Comparison of ENCODE assay signal across 8 mouse cellular contexts in genomic region chr10:59324311-59325165, GRCm38 (mm10). TPM values are rescaled to one million over a fixed set of nuclear protein-coding genes. Genes with fewer than 3 reads are reported as not detected.
DNase-seq lines count a peak whose midpoint lies in the region; ATAC-seq and TF ChIP-seq lines count a peak whose summit lies in the region.

No protein-coding gene starts in this region.

- no peak for ATAC-seq in embryonic facial prominence, embryonic 12.5 days (ENCODE audit: insufficient number of reproducible peaks, insufficient read depth, low FRiP score, low TSS enrichment)
- ATAC-seq in intestine, embryonic 14.5 days (replicated peaks; ENCODE audit: low FRiP score, low TSS enrichment, low read depth), result no peak
- no peak for ATAC-seq in lung, embryonic 15.5 days (ENCODE audit: borderline replicate concordance, extremely low read depth, low FRiP score, low TSS enrichment)
- no peak for ATAC-seq in activated CD4-positive, CD25-positive, alpha-beta regulatory T cell, adult 4 months
- no peak for ATAC-seq in inflammation-experienced regulatory T-cells, adult 6 months

- peak overlapping the region; percentile 78 for H3K4me2 ChIP-seq in embryonic facial prominence, embryonic 12.5 days (replicated peaks)
- peak overlapping the region; percentile 88 for H3K4me2 ChIP-seq in intestine, embryonic 14.5 days (ENCODE audit: low read length)
- H3K4me2 ChIP-seq in lung, embryonic 15.5 days, result peak overlapping the region; percentile 84

- H3K4me1 ChIP-seq in spleen, adult 2 months (ENCODE audit: control insufficient read depth, insufficient read depth, insufficient read length), result peaks cover 6% of the 10 kb centered on the region; the same call in 1 of the 2 replicates
- H3K4me1 ChIP-seq in embryonic facial prominence, embryonic 12.5 days, result peaks cover 15% of the 10 kb centered on the region
- H3K4me1 ChIP-seq in intestine, embryonic 14.5 days (replicated peaks; ENCODE audit: control insufficient read depth, insufficient read depth, low read length), result peaks cover 16% of the 10 kb centered on the region
- peaks cover 11% of the 10 kb centered on the region for H3K4me1 ChIP-seq in lung, embryonic 15.5 days

- peak overlapping the region; percentile 66 for H3K4me3 ChIP-seq in spleen, adult 2 months (ENCODE audit: extremely low read depth, insufficient read depth, insufficient read length)
- peak overlapping the region; percentile 69 for H3K4me3 ChIP-seq in embryonic facial prominence, embryonic 12.5 days
- H3K4me3 ChIP-seq in intestine, embryonic 14.5 days (ENCODE audit: low read depth, low read length), result peak overlapping the region; percentile 74
- H3K4me3 ChIP-seq in lung, embryonic 15.5 days, result peak overlapping the region; percentile 85

- no peaks in the 10 kb centered on the region for H3K36me3 ChIP-seq in spleen, adult 2 months (ENCODE audit: control insufficient read depth, insufficient read depth, low read length)
- no peaks in the 10 kb centered on the region for H3K36me3 ChIP-seq in embryonic facial prominence, embryonic 12.5 days
- 0 out of 2 replicates have a peak, but pooled peaks cover 4% of the 10 kb centered on the region for H3K36me3 ChIP-seq in intestine, embryonic 14.5 days (ENCODE audit: control insufficient read depth, insufficient read depth, low read length)
- no peaks in the 10 kb centered on the region for H3K36me3 ChIP-seq in lung, embryonic 15.5 days

- no peak for TF ChIP-seq POLR2A in spleen, adult 2 months (IDR thresholded peaks at IDR 0.05; ENCODE audit: low read depth, low read length)

- no peaks in the 10 kb centered on the region for H3K9me3 ChIP-seq in embryonic facial prominence, embryonic 12.5 days
- H3K9me3 ChIP-seq in intestine, embryonic 14.5 days (ENCODE audit: control insufficient read depth, low read length), result no peaks in the 10 kb centered on the region
- H3K9me3 ChIP-seq in lung, embryonic 15.5 days, result no peaks in the 10 kb centered on the region

- WGBS in spleen, adult 2 months, result 20% methylated on average over 15 of the region's 15 CpGs
- WGBS in embryonic facial prominence, embryonic 12.5 days, result 12% methylated on average over 15 of the region's 15 CpGs
- 15% methylated on average over 15 of the region's 15 CpGs for WGBS in intestine, embryonic 14.5 days
- 9% methylated on average over 15 of the region's 15 CpGs for WGBS in lung, embryonic 15.5 days

- DNase-seq in spleen, adult 2 months (ENCODE audit: low read depth in 1 of 2, low spot score in 2 of 2), result no peak
- DNase-seq in spleen, postnatal 36 days (ENCODE audit: low spot score in 2 of 2), result no peak
- DNase-seq in intestine, embryonic 14.5 days (ENCODE audit: low spot score), result peak; percentile 56
- DNase-seq in testis, postnatal 10 days (ENCODE audit: low spot score), result peak; percentile 49

- TF ChIP-seq CTCF in spleen, adult 2 months (IDR thresholded peaks at IDR 0.05; ENCODE audit: extremely low read depth, insufficient read depth, insufficient read length, insufficient replicate concordance), result no peak

- H3K27me3 ChIP-seq in spleen, adult 2 months (ENCODE audit: control insufficient read depth, insufficient read depth, low read length), result no peaks in the 10 kb centered on the region
- H3K27me3 ChIP-seq in embryonic facial prominence, embryonic 12.5 days, result no peaks in the 10 kb centered on the region
- H3K27me3 ChIP-seq in intestine, embryonic 14.5 days (replicated peaks; ENCODE audit: control insufficient read depth, insufficient read depth, low read length), result no peaks in the 10 kb centered on the region
- H3K27me3 ChIP-seq in lung, embryonic 15.5 days, result no peaks in the 10 kb centered on the region

- H3K27ac ChIP-seq in spleen, adult 2 months (ENCODE audit: insufficient read depth, low read length), result peak overlapping the region; percentile 73; the same call in 1 of the 2 replicates
- peak overlapping the region; percentile 98 for H3K27ac ChIP-seq in embryonic facial prominence, embryonic 12.5 days
- H3K27ac ChIP-seq in intestine, embryonic 14.5 days (ENCODE audit: low read depth), result peak overlapping the region; percentile 93
- peak overlapping the region; percentile 97 for H3K27ac ChIP-seq in lung, embryonic 15.5 days

- peak overlapping the region; percentile 97 for H3K9ac ChIP-seq in embryonic facial prominence, embryonic 12.5 days
- H3K9ac ChIP-seq in intestine, embryonic 14.5 days (ENCODE audit: low read length), result peak overlapping the region; percentile 77
- peak overlapping the region; percentile 93 for H3K9ac ChIP-seq in lung, embryonic 15.5 days

RNA-seq across cellular contexts. Expression of gene P4ha1, which starts 1.4 kb away (rescaled TPM):
- polyA plus RNA-seq in spleen, adult 2 months (2012; rRNA removed), result 5.3 and 7.1 TPM in 2 replicates
- polyA plus RNA-seq in embryonic facial prominence, embryonic 12.5 days (2016; fragmentation: Nextera tagmentation; extraction: Ambion mirVana), result 61.2 and 62.5 TPM in 2 replicates
- polyA plus RNA-seq in intestine, embryonic 14.5 days (2014; fragmentation: Nextera tagmentation; extraction: Ambion mirVana), result 65.2 and 70.5 TPM in 2 replicates
- 71.3 and 72.0 TPM in 2 replicates for polyA plus RNA-seq in lung, embryonic 15.5 days (2015; fragmentation: Nextera tagmentation; extraction: Ambion mirVana)
- polyA plus RNA-seq in activated CD4-positive, CD25-positive, alpha-beta regulatory T cell, adult 4 months (2017; shearing (Covaris generic)), result 10 to 100 TPM; 36.8 to 37.7 TPM
- polyA plus RNA-seq in inflammation-experienced regulatory T-cells, adult 6 months (2017; shearing (Covaris generic)), result 10 to 100 TPM; 14.8 to 36.1 (median 28.0) TPM

Comparison
In these comparisons a context has a peak if more than half of its experiments do, and no peak if none do; other contexts are left out.
1. DNase-seq: peak in intestine, embryonic 14.5 days (single experiment) and testis, postnatal 10 days (single experiment); none in spleen, adult 2 months (0 of 2) and spleen, postnatal 36 days (0 of 2).
2. Peak in every context shown above with its lines, with median percentiles within 50 percentile points of each other: H3K27ac ChIP-seq, H3K4me3 ChIP-seq, H3K4me2 ChIP-seq and H3K9ac ChIP-seq.